Mouse (Mus musculus): ENCODE results near the gene Polg.

The Polg gene

GRCm38 (mm10) chr7:79502152-79503102, 36.3 kb upstream of the Polg start:
- no peak for DNase-seq (ENCODE audit: low read depth, low spot score)

GRCm38 (mm10) chr7:79501581-79502031, 35.4 kb upstream of the Polg start:
- DNase-seq (ENCODE audit: low read depth, low spot score): no peak

- no peak for DNase-seq (ENCODE audit: low read depth, low spot score)
Measured at GRCm38 (mm10) chr7:79500681-79501306, 34.6 kb upstream of the Polg start.

GRCm38 (mm10) chr7:79499596-79500570, 33.7 kb upstream of the Polg start:
- DNase-seq (ENCODE audit: low read depth, low spot score): no peak

- no peak for DNase-seq (ENCODE audit: low read depth, low spot score)
Measured at GRCm38 (mm10) chr7:79498965-79499595, 32.9 kb upstream of the Polg start.

- DNase-seq (ENCODE audit: low read depth, low spot score): no peak
Measured at GRCm38 (mm10) chr7:79498356-79498755, 32.2 kb upstream of the Polg start.

- no peak for DNase-seq (ENCODE audit: low read depth, low spot score)
Measured at GRCm38 (mm10) chr7:79497701-79498115, 31.5 kb upstream of the Polg start.

- DNase-seq (ENCODE audit: low read depth, low spot score): no peak
Measured at GRCm38 (mm10) chr7:79496816-79497328, 30.7 kb upstream of the Polg start.

- DNase-seq (ENCODE audit: low read depth, low spot score): peak; percentile 80
Measured at GRCm38 (mm10) chr7:79495988-79496815, 30.0 kb upstream of the Polg start.

GRCm38 (mm10) chr7:79493915-79494314, 27.8 kb upstream of the Polg start:
- peak; percentile 56 for DNase-seq (ENCODE audit: low read depth, low spot score)

- DNase-seq (ENCODE audit: low read depth, low spot score): no peak
Measured at GRCm38 (mm10) chr7:79486528-79486927, 20.4 kb upstream of the Polg start.

GRCm38 (mm10) chr7:79474831-79475399, 8.8 kb upstream of the Polg start:
- no peak for DNase-seq (ENCODE audit: low read depth, low spot score)

GRCm38 (mm10) chr7:79473496-79474194, 7.5 kb upstream of the Polg start:
- no peak for DNase-seq (ENCODE audit: low read depth, low spot score)

GRCm38 (mm10) chr7:79472792-79473191, 6.6 kb upstream of the Polg start:
- no peak for DNase-seq (ENCODE audit: low read depth, low spot score)

GRCm38 (mm10) chr7:79471436-79471835, 5.3 kb upstream of the Polg start:
- DNase-seq (ENCODE audit: low read depth, low spot score): no peak

- DNase-seq (ENCODE audit: low read depth, low spot score): no peak
Measured at GRCm38 (mm10) chr7:79470718-79471117, 4.6 kb upstream of the Polg start.

- no peak for DNase-seq (ENCODE audit: low read depth, low spot score)
Measured at GRCm38 (mm10) chr7:79469766-79470165, 3.6 kb upstream of the Polg start.

GRCm38 (mm10) chr7:79468994-79469393, 2.8 kb upstream of the Polg start:
- DNase-seq (ENCODE audit: low read depth, low spot score): no peak

- DNase-seq (ENCODE audit: low read depth, low spot score): no peak
Measured at GRCm38 (mm10) chr7:79467951-79468350, 1.8 kb upstream of the Polg start.

Data from retina, postnatal 7 days (tissue).